Mouse (Mus musculus) hindbrain, embryonic 12.5 days (tissue): ENCODE measurements around the gene Itpr1. TPM values are rescaled to one million over a fixed set of nuclear protein-coding genes. Genes with fewer than 3 reads are reported as not detected.
A peak's percentile ranks its signal among the peaks of the same experiment; 100 is the strongest.

Source experiments
- ATAC-seq: fragments of 200-750 bp; cut with Nextera tagmentation; 2 replicates; pipeline ENCODE4 v1.8.0; 2017; ENCODE audit warnings: moderate TSS enrichment; ENCODE audit not compliant: low FRiP score
- H3K27ac ChIP-seq: fragments of 300-500 bp; sonication (generic); 2 replicates; pipeline ENCODE4 v1.5.1; 2016; ENCODE audit warnings: mild to moderate bottlenecking
- H3K27me3 ChIP-seq: fragments of 300-500 bp; sonication (generic); 2 replicates; pipeline ENCODE4 v1.6.1; 2016; ENCODE audit warnings: mild to moderate bottlenecking
- H3K36me3 ChIP-seq: fragments of 300-500 bp; sonication (generic); 2 replicates; pipeline ENCODE4 v1.6.1; 2016; ENCODE audit warnings: mild to moderate bottlenecking
- H3K4me1 ChIP-seq: fragments of 300-500 bp; sonication (generic); 2 replicates; pipeline ENCODE4 v1.6.1; 2016
- H3K4me2 ChIP-seq: fragments of 300-500 bp; sonication (generic); replicated peaks from 2 replicates; pipeline ENCODE4 v1.6.1; 2016; ENCODE audit warnings: mild to moderate bottlenecking
- H3K4me3 ChIP-seq: fragments of 300-500 bp; sonication (generic); 2 replicates; pipeline ENCODE4 v1.5.1; 2016; ENCODE audit warnings: mild to moderate bottlenecking
- H3K9ac ChIP-seq: fragments of 300-500 bp; sonication (generic); 2 replicates; pipeline ENCODE4 v1.6.1; 2016; ENCODE audit warnings: mild to moderate bottlenecking, moderate library complexity
- H3K9me3 ChIP-seq: fragments of 300-500 bp; sonication (generic); replicated peaks from 2 replicates; pipeline ENCODE4 v1.6.1; 2016; ENCODE audit warnings: mild to moderate bottlenecking
- WGBS: fragments of 180-500 bp; shearing (Covaris S2); methylation state at CpG from one replicate; pipeline ENCODE4 v1.1.7; 2016; 5-methylcytosine and 5-hydroxymethylcytosine counted together
- polyA plus RNA-seq: library from polyadenylated mRNA; unstranded; fragments of >200 nt; fragmentation: Nextera tagmentation; extraction: Ambion mirVana; gene quantifications from 2 replicates; pipeline ENCODE4 v1.2.1, GENCODE M21; 2016

Gene Itpr1
- polyA plus RNA-seq, 1 experiment from 2014 or later, result 8.2 TPM

- H3K4me3 ChIP-seq, result no peak overlapping the region
- no peaks in the 10 kb centered on the region for H3K27me3 ChIP-seq
- no peak overlapping the region for H3K9ac ChIP-seq
- WGBS, result 24% methylated on average over 9 of the region's 9 CpGs
- peak overlapping the region; percentile 64 for H3K27ac ChIP-seq
- peak; percentile 52 for ATAC-seq
- no peak overlapping the region for H3K4me2 ChIP-seq
- peaks cover 16% of the 10 kb centered on the region for H3K4me1 ChIP-seq
- H3K9me3 ChIP-seq, result no peaks in the 10 kb centered on the region
- no peaks in the 10 kb centered on the region for H3K36me3 ChIP-seq
Observed at GRCm38 (mm10) chr6:108249031-108249917, 36.4 kb downstream of the Itpr1 start.

GRCm38 (mm10) chr6:108249918-108250225, 37.0 kb downstream of the Itpr1 start:
- Histone ChIP-seq H3K4me2 (no peak overlapping the region), H3K27ac (no peak overlapping the region), H3K9ac (no peak overlapping the region), H3K9me3 (no peaks in the 10 kb centered on the region), H3K4me3 (no peak overlapping the region), H3K27me3 (no peaks in the 10 kb centered on the region), H3K36me3 (no peaks in the 10 kb centered on the region), H3K4me1 (peaks cover 16% of the 10 kb centered on the region)
- 61% methylated on average over 3 of the region's 3 CpGs for WGBS
- ATAC-seq, result 0 out of 2 replicates have a peak, but pooled peaks have one; percentile 24

GRCm38 (mm10) chr6:108250416-108250815, 37.5 kb downstream of the Itpr1 start:
- ATAC-seq, result no peak
- no peaks in the 10 kb centered on the region for H3K36me3 ChIP-seq
- no peaks in the 10 kb centered on the region for H3K27me3 ChIP-seq
- no peak overlapping the region for H3K4me3 ChIP-seq
- no peaks in the 10 kb centered on the region for H3K9me3 ChIP-seq
- no peak overlapping the region for H3K4me2 ChIP-seq
- WGBS, result 81% methylated on average over 4 of the region's 4 CpGs
- peaks cover 16% of the 10 kb centered on the region for H3K4me1 ChIP-seq
- H3K27ac ChIP-seq, result no peak overlapping the region
- no peak overlapping the region for H3K9ac ChIP-seq

GRCm38 (mm10) chr6:108252565-108253360, 39.9 kb downstream of the Itpr1 start:
- H3K36me3 ChIP-seq, result no peaks in the 10 kb centered on the region
- no peak overlapping the region for H3K4me2 ChIP-seq
- peaks cover 16% of the 10 kb centered on the region for H3K4me1 ChIP-seq
- no peak overlapping the region for H3K4me3 ChIP-seq
- H3K27ac ChIP-seq, result no peak overlapping the region
- no peaks in the 10 kb centered on the region for H3K9me3 ChIP-seq
- H3K27me3 ChIP-seq, result no peaks in the 10 kb centered on the region
- H3K9ac ChIP-seq, result no peak overlapping the region
- ATAC-seq, result no peak
- 66% methylated on average over 13 of the region's 13 CpGs for WGBS

- Histone ChIP-seq H3K4me2 (no peak overlapping the region), H3K4me3 (no peak overlapping the region), H3K4me1 (peaks cover 6% of the 10 kb centered on the region), H3K9ac (no peak overlapping the region), H3K36me3 (no peaks in the 10 kb centered on the region), H3K27me3 (no peaks in the 10 kb centered on the region), H3K27ac (no peak overlapping the region), H3K9me3 (no peaks in the 10 kb centered on the region)
- WGBS, result 69% methylated on average over 9 of the region's 9 CpGs
- ATAC-seq, result no peak
Observed at GRCm38 (mm10) chr6:108254132-108255064, 41.5 kb downstream of the Itpr1 start.

GRCm38 (mm10) chr6:108255880-108256279, 43.0 kb downstream of the Itpr1 start:
- H3K4me3 ChIP-seq, result no peak overlapping the region
- 86% methylated on average over 4 of the region's 4 CpGs for WGBS
- H3K9me3 ChIP-seq, result no peaks in the 10 kb centered on the region

GRCm38 (mm10) chr6:108257225-108257624, 44.3 kb downstream of the Itpr1 start:
- no peak overlapping the region for H3K4me2 ChIP-seq
- H3K9me3 ChIP-seq, result no peaks in the 10 kb centered on the region
- H3K4me3 ChIP-seq, result no peak overlapping the region
- no peaks in the 10 kb centered on the region for H3K27me3 ChIP-seq
- H3K36me3 ChIP-seq, result no peaks in the 10 kb centered on the region
- WGBS, result 76% methylated on average over 3 of the region's 3 CpGs
- no peak overlapping the region for H3K27ac ChIP-seq
- ATAC-seq, result no peak
- H3K4me1 ChIP-seq, result no peaks in the 10 kb centered on the region
- H3K9ac ChIP-seq, result no peak overlapping the region

More at GRCm38 (mm10) chr6:108255880-108256279, 43.0 kb downstream of the Itpr1 start:
- Histone ChIP-seq H3K27ac (no peak overlapping the region), H3K27me3 (no peaks in the 10 kb centered on the region), H3K4me1 (no peaks in the 10 kb centered on the region), H3K9ac (no peak overlapping the region), H3K36me3 (no peaks in the 10 kb centered on the region), H3K4me2 (no peak overlapping the region)
- no peak for ATAC-seq

- Histone ChIP-seq H3K27me3 (no peaks in the 10 kb centered on the region), H3K36me3 (no peaks in the 10 kb centered on the region), H3K4me2 (no peak overlapping the region), H3K9me3 (no peaks in the 10 kb centered on the region), H3K4me1 (no peaks in the 10 kb centered on the region), H3K27ac (no peak overlapping the region), H3K4me3 (no peak overlapping the region), H3K9ac (no peak overlapping the region)
- WGBS, result 32% methylated on average over 2 of the region's 2 CpGs
- no peak for ATAC-seq
Observed at GRCm38 (mm10) chr6:108258631-108259030, 45.7 kb downstream of the Itpr1 start.

- no peak for ATAC-seq
- Histone ChIP-seq H3K9ac (no peak overlapping the region), H3K9me3 (no peaks in the 10 kb centered on the region), H3K27ac (no peak overlapping the region), H3K27me3 (no peaks in the 10 kb centered on the region), H3K4me1 (no peaks in the 10 kb centered on the region), H3K36me3 (no peaks in the 10 kb centered on the region), H3K4me3 (no peak overlapping the region), H3K4me2 (no peak overlapping the region)
- 26% methylated on average over 2 of the region's 2 CpGs for WGBS
Observed at GRCm38 (mm10) chr6:108259671-108260070, 46.8 kb downstream of the Itpr1 start.

- H3K27ac ChIP-seq, result no peak overlapping the region
- no peaks in the 10 kb centered on the region for H3K36me3 ChIP-seq
- H3K4me1 ChIP-seq, result no peaks in the 10 kb centered on the region
- no peak overlapping the region for H3K9ac ChIP-seq
- no peak overlapping the region for H3K4me3 ChIP-seq
- no peaks in the 10 kb centered on the region for H3K27me3 ChIP-seq
- H3K9me3 ChIP-seq, result no peaks in the 10 kb centered on the region
- no peak for ATAC-seq
- no peak overlapping the region for H3K4me2 ChIP-seq
- 91% methylated on average over 3 of the region's 3 CpGs for WGBS
Observed at GRCm38 (mm10) chr6:108261506-108261905, 48.6 kb downstream of the Itpr1 start.

GRCm38 (mm10) chr6:108264164-108264563, 51.3 kb downstream of the Itpr1 start:
- Histone ChIP-seq H3K4me2 (no peak overlapping the region), H3K4me3 (no peak overlapping the region), H3K36me3 (no peaks in the 10 kb centered on the region), H3K4me1 (no peaks in the 10 kb centered on the region), H3K9ac (no peak overlapping the region), H3K27me3 (no peaks in the 10 kb centered on the region), H3K27ac (no peak overlapping the region), H3K9me3 (no peaks in the 10 kb centered on the region)
- WGBS, result 80% methylated on average over 3 of the region's 3 CpGs
- no peak for ATAC-seq

GRCm38 (mm10) chr6:108273451-108273850, 60.6 kb downstream of the Itpr1 start:
- no peaks in the 10 kb centered on the region for H3K36me3 ChIP-seq
- H3K4me3 ChIP-seq, result no peak overlapping the region
- H3K27me3 ChIP-seq, result no peaks in the 10 kb centered on the region
- H3K27ac ChIP-seq, result no peak overlapping the region
- no peak overlapping the region for H3K4me2 ChIP-seq
- no peak overlapping the region for H3K9ac ChIP-seq
- no peak for ATAC-seq
- 76% methylated on average over 7 of the region's 7 CpGs for WGBS
- H3K4me1 ChIP-seq, result 0 out of 2 replicates have a peak, but pooled peaks cover 4% of the 10 kb centered on the region
- no peaks in the 10 kb centered on the region for H3K9me3 ChIP-seq
